Mouse (Mus musculus) kidney, postnatal 36 days (tissue): ENCODE results near the gene Rora.

Experiments used
- DNase-seq, 2 experiments: peaks; one replicate each; pipeline ENCODE4 v3.0.0; 2021 to 2022; ENCODE audit warnings: mixed read lengths in 2 of 2

Gene Rora

GRCm38 (mm10) chr9:69155836-69156595 is 502.4 kb downstream of the Rora start:
- no peak for DNase-seq

GRCm38 (mm10) chr9:69160818-69161217 is 507.2 kb downstream of the Rora start:
- DNase-seq, result no peak

DNA sequence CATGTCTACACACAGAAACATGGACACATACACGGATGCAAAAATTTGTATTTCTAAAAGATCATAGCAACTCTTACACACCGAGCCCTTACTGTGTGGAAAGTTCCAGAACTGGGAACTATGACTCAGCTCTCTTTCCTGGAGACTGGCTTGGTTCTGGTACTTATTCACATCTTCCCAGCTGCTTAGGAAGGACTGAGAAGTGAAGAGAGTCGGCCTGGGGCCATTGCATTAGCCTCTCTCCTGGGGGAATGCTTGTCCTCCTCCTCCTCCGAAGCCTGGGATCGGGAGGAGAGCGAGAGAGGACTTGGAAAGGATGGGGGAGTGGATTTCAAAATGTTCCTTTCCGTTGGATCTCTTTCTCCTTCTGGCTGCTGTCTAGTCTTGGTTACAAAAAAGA is 511.1 kb downstream of the Rora start:
- no peak for DNase-seq

GRCm38 (mm10) chr9:69165096-69165836 is 511.7 kb downstream of the Rora start:
- DNase-seq, result no peak

DNA sequence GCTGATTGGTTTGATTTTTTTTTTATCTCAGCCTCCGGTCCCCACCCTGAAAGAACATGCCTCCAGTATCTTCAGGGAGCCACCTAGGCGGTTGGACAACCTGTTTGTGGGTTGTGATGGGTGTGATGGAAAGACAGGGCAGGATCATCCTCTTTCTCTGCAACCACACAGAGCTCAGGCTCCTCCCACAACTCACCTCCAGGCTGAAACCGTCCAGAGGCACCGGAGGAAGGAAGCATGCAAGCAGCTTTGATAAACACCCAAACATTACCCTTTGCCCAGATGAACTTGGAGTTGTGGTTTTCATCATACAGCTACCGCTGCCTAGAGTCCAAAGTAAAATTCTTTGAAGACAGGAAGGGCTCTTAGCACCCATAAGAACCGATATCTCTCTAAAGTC is 520.5 kb downstream of the Rora start:
- peak; percentile 52 to 77 for DNase-seq

- peak; percentile 23 to 59 for DNase-seq
These were observed 521.0 kb downstream of the Rora start for GRCm38 (mm10) chr9:69174527-69175116.

GRCm38 (mm10) chr9:69176988-69177387 is 523.4 kb downstream of the Rora start:
- DNase-seq, result no peak

GRCm38 (mm10) chr9:69179224-69179623 is 525.6 kb downstream of the Rora start:
- DNase-seq, result no peak

- peak; percentile 35 to 46 for DNase-seq
These were observed 527.4 kb downstream of the Rora start for GRCm38 (mm10) chr9:69180961-69181360.

DNA sequence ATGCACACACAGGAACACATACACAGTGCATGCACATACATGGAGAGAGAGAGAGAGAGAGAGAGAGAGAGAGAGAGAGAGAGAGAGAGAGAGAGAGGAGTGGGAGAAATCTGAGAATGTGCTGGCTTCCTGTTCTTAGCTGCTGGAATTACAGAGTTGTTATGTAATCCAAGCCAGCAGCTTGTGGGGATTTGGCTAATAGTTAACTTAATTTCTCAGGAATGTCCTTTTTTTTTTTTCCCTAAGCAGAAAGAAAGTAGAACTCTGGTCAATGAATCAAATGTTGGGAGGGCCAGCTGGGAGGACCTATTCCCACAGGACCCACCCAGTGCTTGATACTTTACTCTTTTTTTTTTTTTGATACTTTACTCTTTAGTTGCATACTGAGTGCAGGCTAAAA is 527.8 kb downstream of the Rora start:
- DNase-seq, result peak; percentile 46 to 81

- DNase-seq, result peak; percentile 50 to 67
These were observed 530.3 kb downstream of the Rora start for GRCm38 (mm10) chr9:69183888-69184287.

- DNase-seq, result peak in 1 of 2 experiments; percentile 13
These were observed 537.1 kb downstream of the Rora start for GRCm38 (mm10) chr9:69190726-69191125.

- peak in 1 of 2 experiments; percentile 19 for DNase-seq
These were observed 538.9 kb downstream of the Rora start for GRCm38 (mm10) chr9:69192446-69192845.

GRCm38 (mm10) chr9:69194638-69195605 is 541.3 kb downstream of the Rora start:
- DNase-seq, result peak; percentile 52 to 69

- no peak for DNase-seq
These were observed 560.2 kb downstream of the Rora start for GRCm38 (mm10) chr9:69213796-69214195.

GRCm38 (mm10) chr9:69224841-69225240 is 571.3 kb downstream of the Rora start:
- no peak for DNase-seq

DNA sequence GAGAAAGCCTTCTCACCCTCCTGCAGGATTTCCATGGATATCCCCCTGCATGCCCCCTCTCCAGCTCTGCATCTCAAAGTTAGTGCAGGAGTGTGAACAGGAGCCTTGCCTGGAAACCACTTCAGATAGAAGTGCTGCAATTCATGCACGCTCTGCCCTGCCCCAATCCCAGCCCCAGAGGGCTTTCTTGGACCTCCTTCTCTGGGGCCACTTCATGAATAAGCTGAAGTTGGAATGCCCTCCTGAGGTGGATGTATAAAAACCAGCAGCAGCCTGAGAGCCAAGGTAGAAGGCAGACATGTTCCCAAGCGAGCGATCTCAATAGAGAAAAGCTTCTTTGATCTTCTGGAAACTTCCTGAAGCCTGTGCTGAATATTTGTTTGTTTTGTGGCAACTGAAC is 572.8 kb downstream of the Rora start:
- DNase-seq, result no peak

DNA sequence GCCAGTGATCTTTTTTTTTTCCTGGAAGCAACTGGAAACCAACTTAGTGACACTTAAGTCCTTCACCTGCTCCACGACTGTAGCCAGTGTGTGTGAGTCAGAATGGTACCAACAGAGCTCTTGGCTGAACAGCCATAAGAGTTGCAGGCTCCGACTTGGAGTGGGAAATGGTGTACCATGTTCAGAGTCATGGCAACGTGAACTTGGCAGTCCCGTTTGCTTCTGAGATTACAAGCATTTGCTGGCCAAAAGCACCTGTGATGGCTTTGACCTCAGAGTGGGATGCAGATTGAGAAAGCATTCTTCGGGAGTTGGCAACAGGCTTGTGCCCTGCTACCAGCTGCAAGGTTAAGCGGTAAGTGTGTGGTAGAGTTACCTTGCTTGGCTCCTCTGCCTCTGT is 574.2 kb downstream of the Rora start:
- DNase-seq, result no peak

DNA sequence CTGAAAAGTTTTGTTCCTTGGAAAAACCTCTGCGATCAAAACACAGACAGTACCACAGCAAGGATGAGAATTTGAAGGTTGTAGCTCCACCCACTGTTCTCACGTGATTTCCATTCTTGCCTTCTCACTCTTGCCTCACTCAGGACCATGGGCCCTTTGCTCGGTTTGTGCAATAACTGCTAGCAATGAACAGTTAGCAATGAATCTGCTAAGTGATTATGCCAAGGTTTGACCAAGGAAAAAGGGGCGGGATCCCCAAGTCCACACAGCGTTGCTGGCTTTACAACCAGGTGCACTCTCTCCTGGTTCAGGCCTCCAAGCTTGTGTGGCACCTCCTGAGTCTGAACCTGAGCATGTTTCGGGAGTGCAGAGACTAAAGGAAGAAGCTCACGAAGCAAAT is 576.3 kb downstream of the Rora start:
- no peak for DNase-seq

DNA sequence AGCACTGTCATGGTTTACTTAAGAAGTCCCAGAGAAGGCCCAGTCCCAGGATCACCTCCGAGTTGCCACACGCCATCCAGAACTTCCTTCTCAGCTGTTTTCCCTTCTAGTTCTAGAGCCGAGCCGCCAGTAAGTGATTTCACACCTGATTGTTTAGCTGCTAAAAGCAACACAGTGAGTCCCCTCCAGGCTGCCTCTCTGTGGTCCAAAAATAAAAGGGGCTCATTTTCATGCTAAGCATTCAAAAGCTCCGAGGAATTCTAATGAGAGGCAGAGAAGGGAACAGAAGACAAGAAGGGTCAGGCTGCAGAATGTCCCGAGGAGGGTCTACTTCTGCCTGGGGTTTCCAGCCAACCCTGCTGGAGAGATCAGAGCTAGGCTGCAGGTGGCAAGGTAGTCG is 580.9 kb downstream of the Rora start:
- no peak for DNase-seq

DNA sequence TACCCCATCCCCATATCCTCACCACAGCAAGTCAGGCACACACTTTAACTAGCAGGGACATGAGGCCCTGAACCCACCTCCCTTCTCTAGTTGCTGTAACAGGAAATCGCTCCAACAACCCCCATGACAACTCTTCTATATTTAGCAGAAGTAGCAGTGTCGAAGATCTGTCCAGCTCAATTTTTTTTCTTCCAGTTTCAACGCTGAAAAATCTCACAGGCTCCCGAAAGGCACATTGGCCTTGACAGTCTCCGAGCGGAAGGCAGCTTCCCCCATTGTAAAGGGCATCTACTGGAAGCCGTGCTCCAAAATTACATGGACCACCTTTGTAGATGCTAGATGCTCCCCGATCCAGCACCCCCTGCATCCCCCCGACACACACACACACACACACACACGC is 583.7 kb downstream of the Rora start:
- no peak for DNase-seq

GRCm38 (mm10) chr9:69242538-69242937 is 589.0 kb downstream of the Rora start:
- DNase-seq, result peak in 1 of 2 experiments; percentile 27

- DNase-seq, result no peak
These were observed 590.0 kb downstream of the Rora start for GRCm38 (mm10) chr9:69243626-69244025.
